Mouse (Mus musculus): ENCODE measurements around the gene Mia.

- TF ChIP-seq MEF2A (IDR thresholded peaks at IDR 0.05; ENCODE audit: borderline replicate concordance, low read depth, low read length) (no peak), POLR2A (IDR thresholded peaks at IDR 0.05; ENCODE audit: low read depth, low read length) (peak; percentile 80), CTCF (conservative IDR thresholded peaks at IDR 0.05 in 1 of 2, IDR thresholded peaks at IDR 0.05 in 1 of 2; ENCODE audit: low read depth in 2 of 2, low read length in 2 of 2) (no peak), BHLHE40 (IDR thresholded peaks at IDR 0.05; ENCODE audit: low read depth, low read length) (peak; percentile 94), USF1 (IDR thresholded peaks at IDR 0.05; ENCODE audit: low read depth, low read length) (peak; percentile 100), NRF1 (IDR thresholded peaks at IDR 0.05; ENCODE audit: low read depth, low read length) (peak; percentile 40; the same call in 1 of the 2 replicates), USF2 (conservative IDR thresholded peaks at IDR 0.05; ENCODE audit: low read depth, low read length) (peak; percentile 99)
These were observed 15.0 kb upstream of the Mia start, which contains the start of the genes BC024978 and Snrpa for GRCm38 (mm10) chr7:27195681-27196611.
